Mouse (Mus musculus) hindbrain, postnatal 0 days (tissue): ENCODE measurements around the gene Mrpl34. TPM values are rescaled to one million over a fixed set of nuclear protein-coding genes. Genes with fewer than 3 reads are reported as not detected.
A peak's percentile ranks its signal among the peaks of the same experiment; 100 is the strongest.
"Not testable (repeated sequence)": the region's sequence is repeated elsewhere in the genome, so short reads cannot be mapped to it uniquely, and the experiment has no call there.

ENCODE experiments used
- ATAC-seq: fragments of 200-750 bp; cut with Nextera tagmentation; 2 replicates; pipeline ENCODE4 v1.8.0; 2017; ENCODE audit warnings: mild to moderate bottlenecking, moderate TSS enrichment, moderate library complexity
- DNase-seq: peaks from one replicate; pipeline ENCODE4 v3.0.0-alpha.2; 2015; ENCODE audit warnings: low spot score
- H3K27ac ChIP-seq: fragments of 300-500 bp; sonication (generic); 2 replicates; pipeline ENCODE4 v1.5.1; 2014; ENCODE audit warnings: mild to moderate bottlenecking
- H3K27me3 ChIP-seq: fragments of 300-500 bp; sonication (generic); 2 replicates; pipeline ENCODE4 v1.6.1; 2014; ENCODE audit warnings: low read length, mixed read lengths; ENCODE audit not compliant: insufficient read depth
- H3K36me3 ChIP-seq: fragments of 300-500 bp; sonication (generic); 2 replicates; pipeline ENCODE4 v1.6.1; 2014; ENCODE audit warnings: low read length, mixed read lengths; ENCODE audit not compliant: insufficient read depth
- H3K4me1 ChIP-seq: fragments of 300-500 bp; sonication (generic); 2 replicates; pipeline ENCODE4 v1.6.1; 2014; ENCODE audit warnings: antibody characterized with exemption, low read length, mixed read lengths; ENCODE audit not compliant: insufficient read depth
- H3K4me2 ChIP-seq: fragments of 300-500 bp; sonication (generic); 2 replicates; pipeline ENCODE4 v1.6.1; 2014; ENCODE audit warnings: low read depth, mild to moderate bottlenecking, low read length, moderate library complexity, mixed read lengths
- H3K4me3 ChIP-seq: fragments of 300-500 bp; sonication (generic); 2 replicates; pipeline ENCODE4 v1.5.1; 2014; ENCODE audit warnings: low read length
- H3K9ac ChIP-seq: fragments of 300-500 bp; sonication (generic); replicated peaks from 2 replicates; pipeline ENCODE4 v1.6.1; 2014; ENCODE audit warnings: mild to moderate bottlenecking, low read length, moderate library complexity, mixed read lengths
- H3K9me3 ChIP-seq: fragments of 300-500 bp; sonication (generic); 2 replicates; pipeline ENCODE4 v1.6.1; 2016; ENCODE audit warnings: low read length, mixed read lengths
- CTCF ChIP-seq: IDR thresholded peaks from 2 replicates; pipeline ENCODE4 v1.5.1; 2016; ENCODE audit warnings: antibody characterized with exemption, control low read depth, low read depth
- WGBS: fragments of 180-500 bp; shearing (Covaris S2); extraction: QIAGEN DNeasy Blood & Tissue Kit; methylation state at CpG from one replicate; pipeline ENCODE4 v1.1.7; 2014; 5-methylcytosine and 5-hydroxymethylcytosine counted together
- polyA plus RNA-seq: library from polyadenylated mRNA; unstranded; fragments of >200 nt; fragmentation: Nextera tagmentation; extraction: Ambion mirVana; gene quantifications from 2 replicates; pipeline ENCODE4 v1.2.1, GENCODE M21; 2015
- total RNA-seq: library from RNA; depleted of rRNA; stranded (reverse); fragments of >200 nt; gene quantifications from 2 replicates; pipeline ENCODE4 v1.2.3, GENCODE M21; 2014; rRNA removed

Mrpl34 gene
- total RNA-seq (77.9 and 127 TPM in 2 replicates), polyA plus RNA-seq (155 and 164 TPM in 2 replicates)

- Histone ChIP-seq H3K27ac (peak within 1 kb of the TSS; percentile 92), H3K9ac (peak within 1 kb of the TSS; percentile 89), H3K4me1 (peaks cover 10% of the 10 kb centered on the region; the same call in 1 of the 2 replicates), H3K4me2 (peak within 1 kb of the TSS; percentile 61), H3K27me3 (no peaks in the 10 kb centered on the region), H3K36me3 (peaks cover 9% of the 10 kb centered on the region), H3K9me3 (no peaks in the 10 kb centered on the region), H3K4me3 (peak within 1 kb of the TSS; percentile 88)
- TF ChIP-seq CTCF = peak; percentile 99
- WGBS = under 1% methylated on average over 59 of the region's 59 CpGs
- ATAC-seq = peak; percentile 85
- peak; percentile 100 for DNase-seq
These were observed at the start of gene Mrpl34 for GRCm38 (mm10) chr8:71464513-71465500. Gene Mrpl34 (plus strand): TSS chr8:71464959.

- TF ChIP-seq CTCF = no peak
- no peak for DNase-seq
- Histone ChIP-seq H3K9ac (no peak overlapping the region), H3K4me1 (no peaks in the 10 kb centered on the region), H3K4me2 (no peak overlapping the region), H3K36me3 (no peaks in the 10 kb centered on the region), H3K4me3 (no peak overlapping the region), H3K9me3 (0 out of 2 replicates have a peak, but pooled peaks cover 7% of the 10 kb centered on the region), H3K27ac (no peak overlapping the region), H3K27me3 (no peaks in the 10 kb centered on the region)
- ATAC-seq = no peak
These were observed 42.6 kb upstream of the Mrpl34 start for GRCm38 (mm10) chr8:71422121-71422520.

GRCm38 (mm10) chr8:71432935-71433334 lies 31.8 kb upstream of the Mrpl34 start:
- ATAC-seq, H3K4me1 ChIP-seq, H3K27me3 ChIP-seq, H3K4me3 ChIP-seq, H3K27ac ChIP-seq, DNase-seq, H3K9me3 ChIP-seq, H3K36me3 ChIP-seq, H3K4me2 ChIP-seq, H3K9ac ChIP-seq: not testable (repeated sequence)
- WGBS = 66% methylated on average over 1 of the region's 1 CpGs

- ATAC-seq (no peak), DNase-seq (no peak)
- H3K4me1 ChIP-seq = no peaks in the 10 kb centered on the region
- no peak overlapping the region for H3K9ac ChIP-seq
- TF ChIP-seq CTCF = no peak
- no peak overlapping the region for H3K27ac ChIP-seq
- 44% methylated on average over 3 of the region's 3 CpGs for WGBS
- no peaks in the 10 kb centered on the region for H3K27me3 ChIP-seq
- H3K36me3 ChIP-seq = no peaks in the 10 kb centered on the region
- no peaks in the 10 kb centered on the region for H3K9me3 ChIP-seq
- no peak overlapping the region for H3K4me3 ChIP-seq
- H3K4me2 ChIP-seq = no peak overlapping the region
These were observed 27.7 kb upstream of the Mrpl34 start for GRCm38 (mm10) chr8:71437041-71437440.

- no peaks in the 10 kb centered on the region for H3K4me1 ChIP-seq
- ATAC-seq (peak; percentile 69; the same call in 1 of the 2 replicates), DNase-seq (peak; percentile 84)
These were observed 23.4 kb upstream of the Mrpl34 start for GRCm38 (mm10) chr8:71441404-71441803.

GRCm38 (mm10) chr8:71445096-71445495 lies 19.7 kb upstream of the Mrpl34 start:
- H3K27me3 ChIP-seq = no peaks in the 10 kb centered on the region
- 87% methylated on average over 7 of the region's 7 CpGs for WGBS

More at GRCm38 (mm10) chr8:71441404-71441803, 23.4 kb upstream of the Mrpl34 start:
- Histone ChIP-seq H3K4me3 (no peak overlapping the region), H3K27me3 (no peaks in the 10 kb centered on the region), H3K36me3 (no peaks in the 10 kb centered on the region), H3K9ac (no peak overlapping the region), H3K9me3 (no peaks in the 10 kb centered on the region), H3K27ac (no peak overlapping the region), H3K4me2 (no peak overlapping the region)
- peak; percentile 81 for TF ChIP-seq CTCF
- under 1% methylated on average over 7 of the region's 7 CpGs for whole genome bisulfite sequencing

More at GRCm38 (mm10) chr8:71445096-71445495, 19.7 kb upstream of the Mrpl34 start:
- Histone ChIP-seq H3K36me3 (no peaks in the 10 kb centered on the region), H3K9ac (no peak overlapping the region), H3K4me3 (no peak overlapping the region), H3K4me2 (no peak overlapping the region), H3K9me3 (no peaks in the 10 kb centered on the region), H3K27ac (no peak overlapping the region), H3K4me1 (no peaks in the 10 kb centered on the region)
- no peak for ATAC-seq
- DNase-seq = no peak
- no peak for TF ChIP-seq CTCF
